Mouse (Mus musculus): ENCODE measurements around the gene Ttc37. TPM values are rescaled to one million over a fixed set of nuclear protein-coding genes. Genes with fewer than 3 reads are reported as not detected.
A peak's percentile ranks its signal among the peaks of the same experiment; 100 is the strongest.

Gene Ttc37
- polyA plus RNA-seq, 1 experiment: not detected

GRCm38 (mm10) chr13:76063548-76063947, 35.0 kb upstream of the Ttc37 start:
- Histone ChIP-seq H3K4me3 (ENCODE audit: insufficient read depth, low read depth, low read length) (no peak overlapping the region), H3K27ac (ENCODE audit: insufficient read depth, low read depth, low read length) (no peak overlapping the region), H3K4me1 (ENCODE audit: control insufficient read depth, insufficient read depth, low read length) (no peaks in the 10 kb centered on the region)
- TF ChIP-seq POLR2A (IDR thresholded peaks at IDR 0.05; ENCODE audit: insufficient read depth, low read depth, low read length) (no peak), CTCF (IDR thresholded peaks at IDR 0.05; ENCODE audit: insufficient read depth, low read depth, low read length) (no peak)
- 90% methylated on average over 4 of the region's 4 CpGs for WGBS

DNA sequence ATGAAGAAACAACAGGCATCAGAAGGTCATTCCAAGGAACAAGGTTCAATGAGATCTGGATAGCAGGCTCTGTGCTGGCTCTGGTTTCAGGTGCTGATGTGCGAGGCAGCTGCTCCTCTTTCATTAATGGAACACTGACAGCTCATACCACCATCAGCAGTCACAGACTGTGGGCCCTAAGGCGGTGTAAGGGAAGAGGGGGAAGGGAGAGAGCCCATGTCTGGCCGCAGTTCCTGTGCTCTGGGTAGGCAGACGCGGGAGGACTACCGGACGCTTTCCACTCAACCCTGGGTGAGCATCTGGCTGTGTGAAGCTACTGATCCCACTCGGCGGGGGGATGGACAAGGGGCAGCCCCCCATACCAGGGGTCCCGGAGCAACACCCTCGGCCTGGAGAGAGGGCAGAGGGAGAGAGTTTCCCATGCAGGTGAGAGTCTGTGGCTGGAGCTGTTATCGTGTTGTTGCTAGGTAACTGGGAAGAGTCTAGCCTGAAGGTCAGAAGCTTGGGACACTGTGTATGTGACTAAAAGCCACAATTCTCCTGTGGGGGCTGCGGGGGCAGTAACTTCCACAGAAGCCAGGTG, 34.1 kb upstream of the Ttc37 start:
- H3K4me1 ChIP-seq (ENCODE audit: control insufficient read depth, insufficient read depth, low read length): no peaks in the 10 kb centered on the region
- WGBS: 88% methylated on average over 13 of the region's 13 CpGs
- TF ChIP-seq CTCF (IDR thresholded peaks at IDR 0.05; ENCODE audit: insufficient read depth, low read depth, low read length): no peak
- no peak overlapping the region for H3K4me3 ChIP-seq (ENCODE audit: insufficient read depth, low read depth, low read length)
- no peak overlapping the region for H3K27ac ChIP-seq (ENCODE audit: insufficient read depth, low read depth, low read length)

DNA sequence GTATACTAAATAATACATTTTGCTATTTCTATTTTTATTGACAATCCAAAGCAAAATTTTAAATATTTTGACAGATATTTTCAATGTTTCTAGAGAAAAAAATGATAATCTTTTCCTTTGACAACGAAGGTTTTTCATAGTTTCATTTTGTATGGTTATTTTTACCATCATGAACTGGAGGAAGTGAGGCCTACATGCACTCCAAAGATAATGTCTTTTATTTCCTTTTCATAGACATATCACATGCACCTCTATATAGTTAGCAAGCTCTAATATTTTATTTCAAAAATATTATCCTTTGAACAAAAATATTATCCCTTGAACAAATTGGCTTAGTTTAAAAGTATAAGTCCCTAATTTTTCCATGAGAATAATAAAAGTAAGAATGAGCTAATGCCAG, 24.2 kb upstream of the Ttc37 start:
- TF ChIP-seq CTCF (IDR thresholded peaks at IDR 0.05; ENCODE audit: insufficient read depth, low read depth, low read length): no peak
- TF ChIP-seq POLR2A (IDR thresholded peaks at IDR 0.05; ENCODE audit: insufficient read depth, low read depth, low read length): no peak
- H3K27ac ChIP-seq (ENCODE audit: insufficient read depth, low read depth, low read length): no peak overlapping the region
- no peaks in the 10 kb centered on the region for H3K4me1 ChIP-seq (ENCODE audit: control insufficient read depth, insufficient read depth, low read length)
- 85% methylated on average over 1 of the region's 1 CpGs for WGBS
- H3K4me3 ChIP-seq (ENCODE audit: insufficient read depth, low read depth, low read length): no peak overlapping the region

DNA sequence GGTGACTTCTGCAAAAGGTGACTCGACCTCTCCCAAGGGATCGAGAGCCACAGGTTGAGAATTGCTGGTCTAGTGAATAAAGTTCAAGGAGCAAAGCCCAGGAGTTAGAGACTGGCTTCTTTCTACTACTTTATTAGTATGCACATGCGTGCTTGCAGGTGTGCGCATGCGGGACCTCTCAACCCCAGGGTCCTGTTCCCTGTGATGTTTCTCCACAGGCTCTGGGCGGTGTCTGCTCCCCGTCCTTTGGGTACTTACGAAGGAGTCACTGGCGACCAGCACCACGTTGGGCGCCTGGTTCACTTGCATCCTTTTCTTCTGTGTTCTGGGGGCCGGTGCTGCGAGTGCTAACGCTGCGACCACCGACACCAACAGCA, 430 bp upstream of the Ttc37 start:
- WGBS: under 1% methylated on average over 16 of the region's 16 CpGs
- Histone ChIP-seq H3K4me3 (ENCODE audit: insufficient read depth, low read depth, low read length) (peak overlapping the region; percentile 68), H3K27ac (ENCODE audit: insufficient read depth, low read depth, low read length) (peak overlapping the region; percentile 14), H3K4me1 (ENCODE audit: control insufficient read depth, insufficient read depth, low read length) (no peaks in the 10 kb centered on the region)
- no peak for TF ChIP-seq CTCF (IDR thresholded peaks at IDR 0.05; ENCODE audit: insufficient read depth, low read depth, low read length)

DNA sequence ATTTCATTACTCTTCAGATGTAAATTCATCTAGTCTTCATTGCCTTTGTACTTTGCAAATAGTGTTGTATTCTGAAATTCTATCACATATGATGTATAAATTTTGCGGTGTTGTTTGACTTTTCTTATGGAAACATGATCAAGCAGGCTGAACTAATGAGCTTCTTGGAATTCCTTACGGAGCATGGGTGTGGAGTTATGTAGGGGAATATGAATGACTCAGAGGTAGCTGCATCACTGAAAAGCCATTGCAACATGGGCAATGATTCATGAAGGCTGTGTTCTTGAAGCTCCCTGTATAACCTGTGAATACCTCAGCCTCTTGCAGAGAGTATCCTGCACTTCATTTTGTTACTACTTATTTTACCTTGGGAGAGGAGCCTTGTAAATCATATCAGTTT, 3.5 kb downstream of the Ttc37 start:
- Histone ChIP-seq H3K4me3 (ENCODE audit: insufficient read depth, low read depth, low read length) (no peak overlapping the region), H3K27ac (ENCODE audit: insufficient read depth, low read depth, low read length) (no peak overlapping the region), H3K4me1 (ENCODE audit: control insufficient read depth, insufficient read depth, low read length) (no peaks in the 10 kb centered on the region)
- no peak for TF ChIP-seq CTCF (IDR thresholded peaks at IDR 0.05; ENCODE audit: insufficient read depth, low read depth, low read length)
- TF ChIP-seq POLR2A (IDR thresholded peaks at IDR 0.05; ENCODE audit: insufficient read depth, low read depth, low read length): no peak
- WGBS: 88% methylated on average over 2 of the region's 2 CpGs

- H3K4me3 ChIP-seq (ENCODE audit: insufficient read depth, low read depth, low read length): no peak overlapping the region
- 91% methylated on average over 18 of the region's 18 CpGs for whole genome bisulfite sequencing
- no peak for TF ChIP-seq POLR2A (IDR thresholded peaks at IDR 0.05; ENCODE audit: insufficient read depth, low read depth, low read length)
- TF ChIP-seq CTCF (IDR thresholded peaks at IDR 0.05; ENCODE audit: insufficient read depth, low read depth, low read length): no peak
- no peaks in the 10 kb centered on the region for H3K4me1 ChIP-seq (ENCODE audit: control insufficient read depth, insufficient read depth, low read length)
- no peak overlapping the region for H3K27ac ChIP-seq (ENCODE audit: insufficient read depth, low read depth, low read length)
Observed at GRCm38 (mm10) chr13:76109069-76109824, 10.7 kb downstream of the Ttc37 start.

- H3K27ac ChIP-seq (ENCODE audit: insufficient read depth, low read depth, low read length): no peak overlapping the region
- no peaks in the 10 kb centered on the region for H3K4me1 ChIP-seq (ENCODE audit: control insufficient read depth, insufficient read depth, low read length)
- H3K4me3 ChIP-seq (ENCODE audit: insufficient read depth, low read depth, low read length): no peak overlapping the region
- 77% methylated on average over 4 of the region's 4 CpGs for WGBS
- no peak for TF ChIP-seq CTCF (IDR thresholded peaks at IDR 0.05; ENCODE audit: insufficient read depth, low read depth, low read length)
- no peak for TF ChIP-seq POLR2A (IDR thresholded peaks at IDR 0.05; ENCODE audit: insufficient read depth, low read depth, low read length)
Observed at GRCm38 (mm10) chr13:76128799-76129198, 30.3 kb downstream of the Ttc37 start.

DNA sequence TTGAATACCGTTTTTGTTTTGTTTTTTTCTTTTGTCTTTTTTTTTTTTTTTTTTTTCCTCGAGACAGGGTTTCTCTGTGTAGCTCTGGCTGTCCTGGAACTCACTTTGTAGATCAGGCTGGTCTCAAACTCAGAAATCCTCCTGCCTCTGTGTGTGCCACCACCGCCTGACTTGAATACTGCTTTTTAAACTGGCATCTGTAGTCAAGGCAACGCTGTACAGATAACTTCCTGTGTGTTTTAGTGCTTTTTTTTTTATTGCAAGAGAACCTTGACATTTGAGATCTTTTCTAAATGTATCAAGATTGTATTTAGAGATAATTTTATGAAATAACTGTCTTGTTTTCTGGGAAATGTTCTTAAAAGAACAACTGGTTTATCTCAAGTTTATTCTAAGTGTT, 33.9 kb downstream of the Ttc37 start:
- 79% methylated on average over 4 of the region's 4 CpGs for WGBS
- no peak for TF ChIP-seq CTCF (IDR thresholded peaks at IDR 0.05; ENCODE audit: insufficient read depth, low read depth, low read length)
- no peak for TF ChIP-seq POLR2A (IDR thresholded peaks at IDR 0.05; ENCODE audit: insufficient read depth, low read depth, low read length)
- no peak overlapping the region for H3K4me3 ChIP-seq (ENCODE audit: insufficient read depth, low read depth, low read length)

DNA sequence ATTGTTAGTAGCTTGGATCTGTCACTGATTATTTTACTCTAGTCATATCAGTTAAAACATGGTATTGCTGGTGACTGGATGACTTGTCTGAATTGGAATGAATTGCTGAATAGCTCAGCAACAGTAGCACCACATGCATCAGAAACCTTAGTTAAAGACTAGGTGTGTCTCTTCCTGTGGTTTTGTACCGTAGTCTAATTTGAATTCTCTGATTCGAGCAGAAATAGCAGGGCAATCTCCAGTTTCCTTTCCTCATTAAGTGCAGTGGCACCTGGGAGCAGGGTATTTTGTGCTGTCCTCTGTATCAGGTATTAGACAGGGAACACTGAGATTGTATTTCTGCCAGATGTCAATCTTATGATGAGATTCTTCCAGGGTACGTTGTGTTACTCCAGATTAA, 40.3 kb downstream of the Ttc37 start:
- no peaks in the 10 kb centered on the region for H3K4me1 ChIP-seq (ENCODE audit: control insufficient read depth, insufficient read depth, low read length)
- H3K4me3 ChIP-seq (ENCODE audit: insufficient read depth, low read depth, low read length): no peak overlapping the region
- no peak overlapping the region for H3K27ac ChIP-seq (ENCODE audit: insufficient read depth, low read depth, low read length)
- no peak for TF ChIP-seq POLR2A (IDR thresholded peaks at IDR 0.05; ENCODE audit: insufficient read depth, low read depth, low read length)
- TF ChIP-seq CTCF (IDR thresholded peaks at IDR 0.05; ENCODE audit: insufficient read depth, low read depth, low read length): no peak
- 83% methylated on average over 3 of the region's 3 CpGs for WGBS

More for the DNA sequence above, 33.9 kb downstream of the Ttc37 start:
- Histone ChIP-seq H3K4me1 (ENCODE audit: control insufficient read depth, insufficient read depth, low read length) (no peaks in the 10 kb centered on the region), H3K27ac (ENCODE audit: insufficient read depth, low read depth, low read length) (no peak overlapping the region)
